Mouse (Mus musculus): ENCODE results near the gene Grin2b.

- TF ChIP-seq MAX (IDR thresholded peaks at IDR 0.05; ENCODE audit: low read depth): no peak
- TF ChIP-seq POLR2A (IDR thresholded peaks at IDR 0.05; ENCODE audit: insufficient read length, low read depth): no peak
- TF ChIP-seq TCF12 (IDR thresholded peaks at IDR 0.05; ENCODE audit: insufficient read depth, poor library complexity, severe bottlenecking): no peak
Measured at GRCm38 (mm10) chr6:135912114-135912513, 261.2 kb downstream of the Grin2b start.
